Mouse (Mus musculus) ES-Bruce4 (cell line): ENCODE measurements around the gene Efna1. TPM values are rescaled to one million over a fixed set of nuclear protein-coding genes. Genes with fewer than 3 reads are reported as not detected.

ENCODE experiments used
- H3K27ac ChIP-seq: 2 replicates; pipeline ENCODE4 v1.5.1; 2012; ENCODE audit warnings: low read length, inconsistent platforms; ENCODE audit not compliant: insufficient read depth
- H3K27me3 ChIP-seq: 2 replicates; pipeline ENCODE4 v1.6.1; 2012; ENCODE audit warnings: mild to moderate bottlenecking, low read length, inconsistent platforms; ENCODE audit not compliant: control insufficient read depth, poor library complexity, insufficient read depth, severe bottlenecking
- H3K36me3 ChIP-seq: 2 replicates; pipeline ENCODE4 v1.6.1; 2012; ENCODE audit warnings: inconsistent platforms, mild to moderate bottlenecking, low read length, moderate library complexity; ENCODE audit not compliant: control insufficient read depth, poor library complexity, insufficient read depth, severe bottlenecking
- H3K4me1 ChIP-seq: one replicate; pipeline ENCODE4 v1.8.1; 2011; ENCODE audit warnings: low read length; ENCODE audit not compliant: control insufficient read depth, insufficient read depth
- H3K4me3 ChIP-seq: 2 replicates; pipeline ENCODE4 v1.5.1; 2011; ENCODE audit warnings: low read depth, mild to moderate bottlenecking, low read length
- H3K9ac ChIP-seq: 2 replicates; pipeline ENCODE4 v1.6.1; 2012; ENCODE audit warnings: low read depth, mild to moderate bottlenecking, inconsistent platforms; ENCODE audit not compliant: poor library complexity, severe bottlenecking
- H3K9me3 ChIP-seq: replicated peaks from 2 replicates; pipeline ENCODE4 v1.6.1; 2012; ENCODE audit warnings: mild to moderate bottlenecking, low read length, inconsistent platforms; ENCODE audit not compliant: control insufficient read depth, poor library complexity, insufficient read depth, severe bottlenecking
- CTCF ChIP-seq: IDR thresholded peaks from one replicate; pipeline ENCODE4 v1.8.1; 2011; ENCODE audit warnings: low read depth, low read length
- EP300 ChIP-seq: IDR thresholded peaks from 2 replicates; pipeline ENCODE4 v1.6.1; 2011; ENCODE audit warnings: low read depth, low read length; ENCODE audit not compliant: insufficient read depth
- POLR2A ChIP-seq: IDR thresholded peaks from one replicate; pipeline ENCODE4 v1.8.1; 2011; ENCODE audit warnings: low read length; ENCODE audit not compliant: insufficient read depth
- polyA plus RNA-seq: library from polyadenylated mRNA; stranded (reverse); fragments of >200 nt; gene quantifications from 2 replicates; pipeline ENCODE4 v1.2.4, GENCODE M21; 2011; ENCODE audit warnings: low read depth; ENCODE audit not compliant: missing spikeins, insufficient read depth, insufficient read length

Efna1 gene
- 8.3 and 11.0 TPM in 2 replicates for polyA plus RNA-seq

DNA sequence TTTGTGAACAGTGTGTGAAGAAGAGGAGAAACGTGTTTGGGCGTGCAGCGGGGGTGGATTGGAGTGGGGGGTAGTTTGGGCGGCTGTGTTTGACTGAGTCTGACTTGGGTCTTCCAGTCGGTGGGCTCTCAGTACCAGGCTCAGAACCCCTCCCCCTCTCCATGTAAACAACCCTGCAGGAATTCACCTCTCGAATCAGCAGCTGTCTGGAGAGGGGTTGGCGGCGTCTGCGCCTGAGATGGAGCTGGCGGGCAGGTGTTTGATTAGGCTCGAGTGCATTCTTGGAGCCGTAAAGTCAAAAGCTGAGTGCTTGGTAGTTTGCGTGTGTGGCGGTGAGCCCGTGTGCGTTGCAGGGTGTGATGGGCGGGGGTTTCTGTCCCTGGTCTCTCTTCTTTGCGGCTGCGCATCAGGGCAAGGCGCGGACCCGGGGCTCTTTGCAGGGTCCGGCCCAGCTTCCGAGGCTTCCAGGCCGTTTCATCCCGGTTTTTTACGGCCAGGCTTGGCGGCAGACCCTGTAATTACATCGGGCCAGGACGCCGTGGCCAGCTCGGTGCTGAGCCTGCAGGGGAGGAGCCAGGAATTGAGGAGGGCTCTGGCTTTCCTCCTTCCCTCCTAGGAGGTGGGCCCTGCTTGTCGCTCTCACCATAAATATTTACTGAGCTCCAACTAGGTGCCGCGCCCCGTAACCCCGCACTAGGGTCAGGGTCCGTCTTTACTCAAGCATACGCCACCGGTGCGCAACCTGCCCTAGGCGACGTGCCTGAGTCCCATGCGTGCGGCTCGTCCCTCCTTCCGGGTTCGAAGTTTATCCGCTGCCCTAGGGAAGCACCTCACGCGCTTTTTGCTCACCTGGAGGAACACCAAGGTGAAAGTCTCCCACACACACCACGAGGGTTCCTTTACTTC is at the start of gene Efna1:
Gene Efna1, minus strand, starts transcription at position 537 of the 906 bp plus-strand sequence.
- no peak within 1 kb of the TSS for H3K27ac ChIP-seq
- H3K4me3 ChIP-seq = peak within 1 kb of the TSS; percentile 71
- H3K27me3 ChIP-seq = no peaks in the 10 kb centered on the region
- no peaks in the 10 kb centered on the region for H3K36me3 ChIP-seq
- no peak for TF ChIP-seq POLR2A
- TF ChIP-seq CTCF = no peak
- TF ChIP-seq EP300 = no peak
- H3K9me3 ChIP-seq = no peaks in the 10 kb centered on the region
- peak within 1 kb of the TSS; percentile 77 for H3K9ac ChIP-seq
- peaks cover 2% of the 10 kb centered on the region for H3K4me1 ChIP-seq

DNA sequence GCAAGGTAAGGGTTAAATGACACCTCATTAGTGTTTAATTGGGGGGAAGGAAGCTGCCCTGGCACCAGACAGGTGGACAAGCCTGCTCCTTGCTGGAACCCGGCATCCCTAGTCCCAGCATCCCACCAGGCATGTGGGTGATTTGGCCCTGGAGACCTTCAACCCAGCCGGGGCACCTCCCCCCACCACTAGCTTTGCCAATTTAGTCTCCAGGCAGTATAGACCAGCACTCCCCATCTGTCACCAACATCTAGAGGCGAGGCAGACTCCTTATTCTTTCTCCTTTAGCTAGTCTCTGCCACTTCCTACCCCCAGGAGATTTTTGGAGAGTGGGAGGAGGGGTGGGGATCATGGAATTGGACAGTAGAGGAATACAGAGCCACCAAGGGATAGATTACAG is 49.4 kb upstream of the Efna1 start:
- no peaks in the 10 kb centered on the region for H3K9me3 ChIP-seq
- 0 out of 2 replicates have a peak, but pooled peaks cover 6% of the 10 kb centered on the region for H3K36me3 ChIP-seq
- no peak for TF ChIP-seq CTCF
- TF ChIP-seq EP300 = no peak
- TF ChIP-seq POLR2A = no peak
- no peak overlapping the region for H3K4me3 ChIP-seq
- no peak overlapping the region for H3K9ac ChIP-seq
- peaks cover 14% of the 10 kb centered on the region for H3K4me1 ChIP-seq
- no peaks in the 10 kb centered on the region for H3K27me3 ChIP-seq
- H3K27ac ChIP-seq = no peak overlapping the region

DNA sequence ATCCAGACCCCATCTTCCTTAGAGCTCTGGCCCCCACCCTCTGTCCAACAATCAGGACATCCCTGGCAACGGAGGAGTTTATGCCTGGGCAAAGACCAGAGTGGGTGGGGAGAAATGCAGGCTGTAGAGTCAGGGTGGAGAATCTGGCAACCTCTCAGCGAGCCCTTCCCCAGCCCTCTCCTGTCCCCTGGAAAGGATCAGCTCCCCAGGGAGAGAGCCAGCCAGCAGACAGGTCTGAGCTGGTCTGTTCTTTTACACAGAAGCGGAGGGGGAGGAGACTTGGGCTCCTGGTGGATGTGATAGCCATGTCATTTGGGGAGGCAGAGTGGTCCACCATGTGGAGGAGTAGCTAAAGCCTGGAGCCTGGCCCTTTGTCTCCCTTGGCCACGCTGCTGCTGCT is 47.7 kb upstream of the Efna1 start:
- Histone ChIP-seq H3K36me3 (0 out of 2 replicates have a peak, but pooled peaks cover under 1% of the 10 kb centered on the region), H3K27ac (peak overlapping the region; percentile 44), H3K9ac (peak overlapping the region; percentile 44; the same call in 1 of the 2 replicates), H3K9me3 (no peaks in the 10 kb centered on the region), H3K27me3 (no peaks in the 10 kb centered on the region), H3K4me1 (peaks cover 14% of the 10 kb centered on the region), H3K4me3 (no peak overlapping the region)
- TF ChIP-seq POLR2A = peak; percentile 21
- TF ChIP-seq EP300 = peak; percentile 75; the same call in 1 of the 2 replicates
- TF ChIP-seq CTCF = no peak

DNA sequence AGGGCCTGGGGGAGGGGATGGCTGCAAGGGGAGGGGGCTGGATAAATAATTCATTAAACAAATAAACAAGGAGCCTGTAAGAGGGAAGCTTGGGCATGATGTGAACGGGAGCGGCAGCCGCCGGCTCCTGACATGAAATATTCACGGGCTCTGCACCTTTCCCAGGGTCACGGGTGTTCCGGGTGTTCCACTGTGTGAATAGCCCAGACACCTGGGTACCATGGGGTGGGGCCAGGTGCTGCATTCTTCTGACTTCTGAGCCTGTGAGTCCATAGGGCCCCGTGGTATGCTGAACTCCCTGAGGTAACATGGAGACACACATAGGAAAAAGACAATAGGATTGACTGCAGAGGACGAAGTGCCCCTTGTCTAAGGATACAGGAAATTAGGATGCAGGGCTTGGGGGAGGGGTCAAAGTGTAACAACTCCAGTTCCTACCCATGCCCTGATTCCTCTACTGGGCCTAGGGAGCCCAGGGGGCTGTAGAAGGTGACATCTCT is 46.5 kb upstream of the Efna1 start:
- H3K4me1 ChIP-seq = peaks cover 11% of the 10 kb centered on the region
- no peak for TF ChIP-seq EP300
- no peak for TF ChIP-seq CTCF
- TF ChIP-seq POLR2A = no peak

DNA sequence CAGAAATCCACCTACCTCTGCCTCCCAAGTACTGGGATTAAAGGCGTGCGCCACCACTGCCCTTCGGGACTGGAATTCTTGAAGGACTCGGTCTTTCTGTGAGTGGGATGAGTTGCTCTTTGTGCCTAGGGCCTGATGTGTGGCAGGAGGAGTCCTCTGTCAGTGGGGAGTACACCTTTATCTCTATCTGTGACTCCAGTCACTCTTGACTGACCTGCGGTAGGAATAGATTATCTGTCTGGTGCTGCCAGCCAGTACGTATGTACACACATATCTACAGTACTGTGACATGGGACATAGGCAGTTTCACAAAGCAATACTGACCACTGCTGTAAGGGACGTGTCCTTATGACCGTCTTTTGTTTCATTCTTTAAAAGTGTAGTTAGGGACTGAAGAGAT is 44.9 kb upstream of the Efna1 start:
- Histone ChIP-seq H3K9me3 (no peaks in the 10 kb centered on the region), H3K4me1 (peaks cover 11% of the 10 kb centered on the region), H3K4me3 (no peak overlapping the region), H3K9ac (no peak overlapping the region), H3K36me3 (no peaks in the 10 kb centered on the region), H3K27me3 (peaks cover 10% of the 10 kb centered on the region), H3K27ac (no peak overlapping the region)
- TF ChIP-seq CTCF (no peak), POLR2A (no peak)

More for the DNA sequence above, 46.5 kb upstream of the Efna1 start:
- peak overlapping the region; percentile 44; the same call in 1 of the 2 replicates for H3K9ac ChIP-seq
- no peak overlapping the region for H3K4me3 ChIP-seq
- H3K27ac ChIP-seq = peak overlapping the region; percentile 44
- no peaks in the 10 kb centered on the region for H3K36me3 ChIP-seq
- H3K9me3 ChIP-seq = no peaks in the 10 kb centered on the region
- no peaks in the 10 kb centered on the region for H3K27me3 ChIP-seq

DNA sequence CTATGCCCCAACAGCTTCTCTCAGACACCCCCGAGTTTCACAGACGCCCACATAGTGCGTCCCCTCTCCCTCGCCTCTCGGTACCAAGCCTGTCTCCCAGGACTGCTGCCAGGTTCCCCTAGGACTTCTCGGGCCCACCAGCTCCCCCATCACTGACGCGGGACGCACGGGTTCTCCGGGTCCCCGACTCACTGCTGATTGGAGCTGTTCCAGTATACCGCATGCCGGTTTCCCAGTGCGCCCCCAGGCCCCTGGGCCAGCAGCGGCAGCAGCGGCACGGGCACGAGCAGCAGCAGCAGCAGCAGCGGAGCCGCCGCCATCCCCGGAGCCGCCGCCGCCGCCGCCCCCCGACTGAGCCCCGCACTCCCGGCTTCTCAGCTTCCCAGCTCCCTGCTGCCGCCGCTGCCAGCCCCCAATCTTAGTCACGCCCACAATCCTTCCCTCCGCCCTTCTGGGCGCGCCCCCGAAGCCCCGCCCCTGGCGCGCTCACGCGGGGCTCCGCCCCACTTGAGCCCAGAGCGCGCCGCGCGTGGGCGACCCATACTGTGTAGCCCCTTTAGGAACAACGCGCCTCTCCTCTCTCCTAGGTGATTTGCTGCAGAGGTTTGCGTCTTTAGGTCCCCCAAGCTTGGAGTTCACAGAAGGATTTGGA is 41.7 kb upstream of the Efna1 start, which contains the start of gene Efna3:
Gene Efna3, minus strand, starts transcription at position 452 of the 652 bp plus-strand sequence.
- TF ChIP-seq CTCF (no peak), EP300 (no peak), POLR2A (no peak)
- Histone ChIP-seq H3K36me3 (no peaks in the 10 kb centered on the region), H3K4me1 (peaks cover 3% of the 10 kb centered on the region), H3K9me3 (no peaks in the 10 kb centered on the region), H3K9ac (peak within 1 kb of the TSS; percentile 30), H3K27me3 (peaks cover 17% of the 10 kb centered on the region), H3K27ac (no peak within 1 kb of the TSS), H3K4me3 (peak within 1 kb of the TSS; percentile 62)
